ENCODE assay signal across 18 mouse cellular contexts in the genomic region with DNA sequence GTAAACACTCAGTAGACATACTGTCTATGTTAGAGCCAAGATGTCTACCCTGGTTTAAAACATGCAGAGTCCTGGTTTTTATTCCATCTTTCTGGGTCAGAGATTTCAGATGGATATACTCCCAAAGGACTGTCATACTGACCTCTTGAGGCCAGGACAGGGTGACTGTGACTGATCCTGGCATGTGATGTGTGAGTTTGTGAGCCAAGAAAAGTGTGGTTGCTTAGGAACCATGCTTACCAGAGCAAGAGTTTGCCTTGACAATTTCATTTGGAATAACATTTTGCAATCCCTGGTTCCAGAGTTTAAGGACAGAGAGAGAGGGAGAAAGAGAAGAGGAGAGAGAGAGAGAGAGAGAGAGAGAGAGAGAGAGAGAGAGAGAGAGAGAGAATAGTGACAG.
DNase-seq lines count a peak whose midpoint lies in the region; ATAC-seq lines count a peak whose summit lies in the region.
"Had no signal": no experiment of that assay in that cellular context is flagged by ENCODE, and none has a peak within 500 bp of the region (broad histone marks: within the 10 kb centered on the region; RNA-seq: fewer than 3 reads in every experiment).

No protein-coding gene starts in this region.

- ATAC-seq in kidney, embryonic 16.5 days (ENCODE audit: low FRiP score, low TSS enrichment) = no peak
- ATAC-seq: intestine, postnatal 0 days had no signal

- no peaks in the 10 kb centered on the region for H3K36me3 ChIP-seq in kidney, embryonic 16.5 days (ENCODE audit: insufficient read depth, low read length)
- H3K36me3 ChIP-seq: embryonic facial prominence, embryonic 13.5 days; forebrain, embryonic 10.5 days had no signal

- H3K4me3 ChIP-seq in kidney, embryonic 16.5 days (ENCODE audit: low read length) = no peak overlapping the region
- H3K4me3 ChIP-seq: embryonic facial prominence, embryonic 13.5 days; forebrain, embryonic 10.5 days had no signal

- intact Hi-C loops in left cerebral cortex, postnatal 4 days (cut with DNase I) = no loop called here

- H3K27me3 ChIP-seq in kidney, embryonic 16.5 days (ENCODE audit: insufficient read depth, low read length) = no peaks in the 10 kb centered on the region
- H3K27me3 ChIP-seq: embryonic facial prominence, embryonic 13.5 days had no signal

- H3K4me2 ChIP-seq in kidney, embryonic 16.5 days (replicated peaks; ENCODE audit: low read depth, low read length) = no peak overlapping the region
- H3K4me2 ChIP-seq: embryonic facial prominence, embryonic 13.5 days; heart, embryonic 11.5 days; hindbrain, embryonic 14.5 days; liver, embryonic 11.5 days had no signal

- DNase-seq in kidney, adult 11 months = peak; percentile 3
- peak; percentile 36 for DNase-seq in ovary, postnatal 36 days (ENCODE audit: low spot score)
- DNase-seq in ovary, postnatal 14 days (ENCODE audit: low spot score) = no peak
- DNase-seq in adrenal gland, postnatal 36 days = peak; percentile 73 to 74
- DNase-seq in lung, postnatal 36 days = peak; percentile 55
- no peak for DNase-seq in left cerebral cortex, postnatal 4 days
- no peak for DNase-seq in spleen, adult 18-20 months
- DNase-seq: cerebellum, adult 11 months; gastrocnemius, postnatal 25 days; midbrain, embryonic 14.5 days; thymus, adult 18-20 months had no signal

- no peaks in the 10 kb centered on the region for H3K9me3 ChIP-seq in kidney, embryonic 16.5 days (ENCODE audit: low read length)
- H3K9me3 ChIP-seq: embryonic facial prominence, embryonic 13.5 days; forebrain, embryonic 10.5 days had no signal

- H3K9ac ChIP-seq in kidney, embryonic 16.5 days (replicated peaks; ENCODE audit: low read length) = no peak overlapping the region
- H3K9ac ChIP-seq: embryonic facial prominence, embryonic 13.5 days; hindbrain, embryonic 14.5 days had no signal

- H3K27ac ChIP-seq in kidney, embryonic 16.5 days (ENCODE audit: low read length) = no peak overlapping the region
- H3K27ac ChIP-seq: embryonic facial prominence, embryonic 13.5 days; forebrain, embryonic 10.5 days; hindbrain, embryonic 14.5 days had no signal

- H3K4me1 ChIP-seq in kidney, embryonic 16.5 days (ENCODE audit: insufficient read depth, low read length) = no peaks in the 10 kb centered on the region
- H3K4me1 ChIP-seq: embryonic facial prominence, embryonic 13.5 days; forebrain, embryonic 10.5 days had no signal

Comparison
In these comparisons a context has a peak if more than half of its experiments do, and no peak if none do; other contexts are left out.
1. DNase-seq: peak in kidney, adult 11 months (single experiment), ovary, postnatal 36 days (single experiment), adrenal gland, postnatal 36 days (2 of 2) and lung, postnatal 36 days (single experiment); none in ovary, postnatal 14 days (single experiment), left cerebral cortex, postnatal 4 days (single experiment) and spleen, adult 18-20 months (0 of 2).